Comparison of ENCODE assay signal across 23 mouse cellular contexts in genomic region chr11:18953892-18954291, GRCm38 (mm10).
"Had no signal": no experiment of that assay in that cellular context is flagged by ENCODE, and none has a peak within 500 bp of the region (broad histone marks: within the 10 kb centered on the region; RNA-seq: fewer than 3 reads in every experiment).

No protein-coding gene starts in this region.

- H3K27ac ChIP-seq: kidney, postnatal 0 days; layer of hippocampus, adult 2 months; limb, embryonic 10.5 days; limb, embryonic 13.5 days; liver, embryonic 12.5 days; liver, embryonic 15.5 days; lung, embryonic 15.5 days; midbrain, embryonic 13.5 days had no signal

- H3K27me3 ChIP-seq: limb, embryonic 13.5 days; liver, embryonic 12.5 days; liver, embryonic 15.5 days; lung, embryonic 15.5 days; megakaryocyte, embryonic 14.5 days; midbrain, embryonic 13.5 days had no signal

- H3K9me3 ChIP-seq: limb, embryonic 10.5 days; limb, embryonic 13.5 days; liver, embryonic 12.5 days; liver, embryonic 15.5 days; lung, embryonic 15.5 days; megakaryocyte, embryonic 14.5 days; midbrain, embryonic 10.5 days; midbrain, embryonic 13.5 days had no signal

- ATAC-seq: liver, embryonic 12.5 days; midbrain, embryonic 13.5 days; midbrain, embryonic 16.5 days had no signal

- H3K4me2 ChIP-seq: limb, embryonic 13.5 days; liver, embryonic 12.5 days; liver, embryonic 15.5 days; lung, embryonic 15.5 days; midbrain, embryonic 13.5 days had no signal

- H3K9ac ChIP-seq: limb, embryonic 13.5 days; liver, embryonic 12.5 days; liver, embryonic 15.5 days; lung, embryonic 15.5 days; midbrain, embryonic 13.5 days had no signal

- DNase-seq: kidney, adult 8-10 months; kidney, postnatal 25 days; layer of hippocampus, adult 9-11 months; liver; lung, adult 18-20 months; lung, postnatal 10 days; lung, postnatal 36 days; right cerebral cortex, adult 18-20 months; right cerebral cortex, postnatal 14 days; right cerebral cortex, postnatal 4 days; thymus, adult 18-20 months; thymus, postnatal 36 days had no signal

- H3K36me3 ChIP-seq: limb, embryonic 13.5 days; liver, embryonic 15.5 days; lung, embryonic 15.5 days; midbrain, embryonic 13.5 days had no signal

- H3K4me3 ChIP-seq: layer of hippocampus, adult 2 months; limb, embryonic 10.5 days; limb, embryonic 13.5 days; liver, embryonic 12.5 days; liver, embryonic 15.5 days; lung, embryonic 15.5 days; megakaryocyte, embryonic 14.5 days; midbrain, embryonic 10.5 days; midbrain, embryonic 13.5 days had no signal
